In the genomic region with DNA sequence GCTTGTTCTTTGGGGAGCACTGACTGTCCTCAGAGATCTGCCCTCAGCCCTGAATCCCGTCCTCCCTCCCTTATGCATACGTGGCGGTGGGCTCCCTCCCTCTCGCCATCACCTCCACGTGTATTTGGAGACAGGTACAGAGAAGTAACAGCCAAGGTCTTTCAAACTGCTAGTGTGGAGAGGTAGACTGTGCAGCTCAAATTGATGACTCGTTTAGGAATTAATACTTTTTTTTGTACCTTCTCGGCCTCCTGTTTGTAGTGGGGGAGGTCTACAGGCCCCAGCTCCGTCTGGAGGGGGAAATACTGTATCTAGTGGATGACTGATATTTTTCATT, we compare ENCODE assay signal across 8 mouse cellular contexts.
A peak's percentile ranks its signal among the peaks of the same experiment; 100 is the strongest.
DNase-seq lines count a peak whose midpoint lies in the region; ATAC-seq and TF ChIP-seq lines count a peak whose summit lies in the region.

No protein-coding gene starts in this region.

- 8% methylated on average over 8 of the region's 8 CpGs for WGBS in liver, embryonic 11.5 days
- 6% methylated on average over 8 of the region's 8 CpGs for WGBS in forebrain, embryonic 10.5 days
- 3% methylated on average over 8 of the region's 8 CpGs for WGBS in limb, embryonic 10.5 days
- 6% methylated on average over 8 of the region's 8 CpGs for WGBS in olfactory bulb, adult 2 months

- H3K36me3 ChIP-seq in liver, embryonic 11.5 days (ENCODE audit: control insufficient read depth, insufficient read depth, low read length), result no peaks in the 10 kb centered on the region
- no peaks in the 10 kb centered on the region for H3K36me3 ChIP-seq in forebrain, embryonic 10.5 days (replicated peaks)
- no peaks in the 10 kb centered on the region for H3K36me3 ChIP-seq in limb, embryonic 10.5 days

- H3K4me3 ChIP-seq in liver, embryonic 11.5 days (ENCODE audit: low read depth, low read length), result peak overlapping the region; percentile 59
- peak overlapping the region; percentile 64 for H3K4me3 ChIP-seq in forebrain, embryonic 10.5 days
- peak overlapping the region; percentile 58 for H3K4me3 ChIP-seq in limb, embryonic 10.5 days
- peak overlapping the region; percentile 89 for H3K4me3 ChIP-seq in olfactory bulb, adult 2 months (ENCODE audit: insufficient read depth, low read depth, low read length)

- no peak for TF ChIP-seq CTCF in olfactory bulb, adult 2 months (IDR thresholded peaks at IDR 0.05; ENCODE audit: insufficient read depth, low read depth, low read length)

- peaks cover 54% of the 10 kb centered on the region for H3K27me3 ChIP-seq in liver, embryonic 11.5 days (replicated peaks; ENCODE audit: control insufficient read depth, insufficient read depth, low read length)
- peaks cover 61% of the 10 kb centered on the region for H3K27me3 ChIP-seq in forebrain, embryonic 10.5 days (ENCODE audit: poor library complexity, severe bottlenecking)
- H3K27me3 ChIP-seq in limb, embryonic 10.5 days (ENCODE audit: low read depth, poor library complexity, severe bottlenecking), result peaks cover 64% of the 10 kb centered on the region

- no peak for DNase-seq in liver, embryonic 11.5 days (ENCODE audit: low spot score)
- DNase-seq in liver, result no peak
- DNase-seq in forebrain, embryonic 10.5 days (ENCODE audit: extremely low spot score, low spot score), result no peak
- no peak for DNase-seq in limb, embryonic 10.5 days (ENCODE audit: low spot score)
- no peak for DNase-seq in layer of hippocampus, postnatal 25 days (ENCODE audit: extremely low spot score in 1 of 2, low spot score in 1 of 2)
- DNase-seq in left cerebral cortex, postnatal 36 days (ENCODE audit: low spot score in 2 of 2), result no peak
- no peak for DNase-seq in cerebellum, adult 9-10 months

- H3K9me3 ChIP-seq in liver, embryonic 11.5 days (ENCODE audit: control insufficient read depth, low read length), result no peaks in the 10 kb centered on the region
- no peaks in the 10 kb centered on the region for H3K9me3 ChIP-seq in forebrain, embryonic 10.5 days
- no peaks in the 10 kb centered on the region for H3K9me3 ChIP-seq in limb, embryonic 10.5 days (replicated peaks)

- no peak overlapping the region for H3K27ac ChIP-seq in liver, embryonic 11.5 days (ENCODE audit: low read depth, low read length)
- peak overlapping the region; percentile 87 for H3K27ac ChIP-seq in forebrain, embryonic 10.5 days
- peak overlapping the region; percentile 88; the same call in 1 of the 2 replicates for H3K27ac ChIP-seq in limb, embryonic 10.5 days
- H3K27ac ChIP-seq in olfactory bulb, adult 2 months (ENCODE audit: insufficient read depth, low read depth, low read length), result peak overlapping the region; percentile 91

- no peak for ATAC-seq in liver, embryonic 11.5 days (replicated peaks; ENCODE audit: low FRiP score)

- TF ChIP-seq POLR2A in olfactory bulb, adult 2 months (IDR thresholded peaks at IDR 0.05; ENCODE audit: insufficient read depth, low read depth, low read length), result no peak

- H3K4me1 ChIP-seq in liver, embryonic 11.5 days (replicated peaks; ENCODE audit: control insufficient read depth, insufficient read depth, low read length), result no peaks in the 10 kb centered on the region
- H3K4me1 ChIP-seq in forebrain, embryonic 10.5 days, result peaks cover 22% of the 10 kb centered on the region
- H3K4me1 ChIP-seq in limb, embryonic 10.5 days, result peaks cover 27% of the 10 kb centered on the region
- peaks cover 5% of the 10 kb centered on the region for H3K4me1 ChIP-seq in olfactory bulb, adult 2 months (ENCODE audit: control insufficient read depth, insufficient read depth, low read length)

- no peak overlapping the region for H3K9ac ChIP-seq in liver, embryonic 11.5 days (ENCODE audit: low read depth, low read length)

- intact Hi-C loops in left cerebral cortex, postnatal 36 days (cut with DNase I), result loop anchor here (5.0 kb wide), 2 partner anchors 82 to 217 kb away; no protein-coding TSS in a partner anchor

- peak overlapping the region; percentile 74 for H3K4me2 ChIP-seq in liver, embryonic 11.5 days
